Mouse (Mus musculus): ENCODE measurements around the gene Pink1. TPM values are rescaled to one million over a fixed set of nuclear protein-coding genes. Genes with fewer than 3 reads are reported as not detected.

The Pink1 gene
- polyA plus RNA-seq (2014; fragmentation: Nextera tagmentation; extraction: Ambion mirVana) = 26.5 and 29.3 TPM in 2 replicates

DNA sequence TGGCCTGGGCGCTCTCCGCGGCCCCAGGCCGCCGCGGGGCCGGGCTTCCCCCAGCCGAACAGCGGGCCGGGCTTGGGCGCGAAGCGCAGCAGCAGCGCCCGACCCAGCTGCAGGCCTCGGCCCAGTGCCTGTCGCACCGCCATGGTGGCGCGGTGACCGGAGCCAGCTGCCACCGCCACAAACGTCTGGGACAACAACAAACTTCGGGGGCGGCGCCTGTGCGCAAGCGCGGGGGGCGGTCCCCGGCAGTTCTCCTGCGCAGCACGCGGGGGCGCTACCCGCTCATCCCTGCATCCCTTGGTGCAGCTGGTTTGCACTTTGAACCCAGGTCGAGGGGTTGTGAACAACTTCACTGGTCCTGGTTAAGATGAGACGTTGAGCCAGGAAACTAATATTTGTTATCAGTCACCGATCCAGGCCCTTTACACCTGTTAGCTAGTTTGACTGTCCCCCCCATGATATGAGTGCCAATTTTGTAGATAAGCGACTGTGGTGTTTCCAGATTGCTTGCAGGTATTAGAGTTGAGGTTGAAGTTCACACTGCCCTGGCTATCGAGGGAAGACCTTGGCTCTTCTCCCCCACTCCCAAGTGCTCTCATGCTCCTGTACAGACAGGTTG is at the start of gene Pink1:
Gene Pink1 (minus strand): TSS at position 231 of the 619 bp plus-strand sequence.
- peak within 1 kb of the TSS; percentile 95 for H3K27ac ChIP-seq (ENCODE audit: low read depth, low read length)
- no peaks in the 10 kb centered on the region for H3K27me3 ChIP-seq (ENCODE audit: control insufficient read depth, insufficient read depth, low read length)
- H3K4me3 ChIP-seq (ENCODE audit: low read depth, low read length) = peak within 1 kb of the TSS; percentile 85
- ATAC-seq (ENCODE audit: insufficient read depth, low FRiP score, low TSS enrichment) (peak; percentile 75), DNase-seq (ENCODE audit: low spot score) (peak; percentile 91)
- H3K9me3 ChIP-seq (ENCODE audit: control insufficient read depth, low read length) = no peaks in the 10 kb centered on the region
- no peaks in the 10 kb centered on the region for H3K4me1 ChIP-seq (ENCODE audit: control insufficient read depth, insufficient read depth, low read length)
- peak within 1 kb of the TSS; percentile 75 for H3K4me2 ChIP-seq (ENCODE audit: low read depth)
- H3K36me3 ChIP-seq (ENCODE audit: control insufficient read depth, insufficient read depth, low read length) = no peaks in the 10 kb centered on the region
- H3K9ac ChIP-seq (ENCODE audit: low read length) = peak within 1 kb of the TSS; percentile 90
- 4% methylated on average over 41 of the region's 41 CpGs for WGBS

DNA sequence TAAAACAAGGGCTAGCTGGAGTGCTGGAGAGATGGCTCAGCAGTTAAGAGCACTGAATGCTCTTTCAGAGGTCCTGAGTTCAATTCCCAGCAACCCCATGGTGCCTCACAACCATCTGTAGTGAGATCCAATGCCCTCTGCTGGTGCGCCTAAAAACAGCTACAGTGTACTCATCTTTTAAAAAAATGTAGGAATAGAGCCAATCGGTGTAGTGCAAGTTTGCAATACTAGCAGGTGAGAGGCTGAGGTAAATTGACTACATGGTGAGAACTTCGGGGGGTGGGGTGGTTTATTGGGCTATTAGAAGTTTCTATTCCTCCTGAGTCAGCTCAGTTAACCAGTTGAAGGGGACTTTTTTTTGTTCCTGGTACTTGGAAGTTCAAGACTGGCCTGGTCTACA is 49.0 kb upstream of the Pink1 start:
- H3K9ac ChIP-seq (ENCODE audit: low read length) = no peak overlapping the region
- H3K4me1 ChIP-seq (ENCODE audit: control insufficient read depth, insufficient read depth, low read length) = peaks cover 7% of the 10 kb centered on the region
- ATAC-seq (ENCODE audit: insufficient read depth, low FRiP score, low TSS enrichment) (no peak), DNase-seq (ENCODE audit: low spot score) (no peak)
- no peaks in the 10 kb centered on the region for H3K36me3 ChIP-seq (ENCODE audit: control insufficient read depth, insufficient read depth, low read length)
- H3K27ac ChIP-seq (ENCODE audit: low read depth, low read length) = no peak overlapping the region
- H3K4me3 ChIP-seq (ENCODE audit: low read depth, low read length) = no peak overlapping the region
- H3K4me2 ChIP-seq (ENCODE audit: low read depth) = no peak overlapping the region
- no peaks in the 10 kb centered on the region for H3K27me3 ChIP-seq (ENCODE audit: control insufficient read depth, insufficient read depth, low read length)
- no peaks in the 10 kb centered on the region for H3K9me3 ChIP-seq (ENCODE audit: control insufficient read depth, low read length)
- 85% methylated on average over 3 of the region's 3 CpGs for WGBS

DNA sequence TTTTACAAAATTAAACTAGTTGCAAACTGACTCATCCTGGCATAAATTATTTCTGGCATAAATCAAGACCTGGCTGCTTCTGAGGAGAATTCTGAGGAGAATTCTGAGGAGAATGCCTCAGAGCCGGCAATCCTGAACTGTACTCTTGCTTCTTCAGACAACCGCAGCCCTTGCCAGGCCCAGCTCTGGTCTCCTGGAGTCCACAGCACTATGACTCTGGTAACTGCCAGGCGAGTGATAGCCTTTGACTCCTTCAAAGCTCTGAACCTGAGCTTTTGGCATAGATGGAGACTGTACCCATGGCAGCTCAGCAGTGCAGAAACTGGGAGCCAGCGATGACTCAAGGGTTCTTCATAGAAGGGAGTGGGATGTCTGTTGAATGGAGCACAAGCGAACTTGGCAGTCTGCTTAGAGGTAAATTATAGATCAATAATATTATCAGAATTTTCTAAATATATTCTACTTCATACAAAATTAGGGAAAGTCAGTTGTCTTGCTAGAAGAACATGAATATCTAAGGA is 44.9 kb upstream of the Pink1 start:
- Histone ChIP-seq H3K27me3 (ENCODE audit: control insufficient read depth, insufficient read depth, low read length) (peaks cover 5% of the 10 kb centered on the region), H3K4me2 (ENCODE audit: low read depth) (no peak overlapping the region), H3K9ac (ENCODE audit: low read length) (no peak overlapping the region), H3K27ac (ENCODE audit: low read depth, low read length) (no peak overlapping the region), H3K4me3 (ENCODE audit: low read depth, low read length) (no peak overlapping the region), H3K36me3 (ENCODE audit: control insufficient read depth, insufficient read depth, low read length) (no peaks in the 10 kb centered on the region), H3K4me1 (ENCODE audit: control insufficient read depth, insufficient read depth, low read length) (peaks cover 4% of the 10 kb centered on the region; the same call in 1 of the 2 replicates), H3K9me3 (ENCODE audit: control insufficient read depth, low read length) (no peaks in the 10 kb centered on the region)
- ATAC-seq (ENCODE audit: insufficient read depth, low FRiP score, low TSS enrichment) = no peak
- 88% methylated on average over 5 of the region's 5 CpGs for WGBS
- no peak for DNase-seq (ENCODE audit: low spot score)

DNA sequence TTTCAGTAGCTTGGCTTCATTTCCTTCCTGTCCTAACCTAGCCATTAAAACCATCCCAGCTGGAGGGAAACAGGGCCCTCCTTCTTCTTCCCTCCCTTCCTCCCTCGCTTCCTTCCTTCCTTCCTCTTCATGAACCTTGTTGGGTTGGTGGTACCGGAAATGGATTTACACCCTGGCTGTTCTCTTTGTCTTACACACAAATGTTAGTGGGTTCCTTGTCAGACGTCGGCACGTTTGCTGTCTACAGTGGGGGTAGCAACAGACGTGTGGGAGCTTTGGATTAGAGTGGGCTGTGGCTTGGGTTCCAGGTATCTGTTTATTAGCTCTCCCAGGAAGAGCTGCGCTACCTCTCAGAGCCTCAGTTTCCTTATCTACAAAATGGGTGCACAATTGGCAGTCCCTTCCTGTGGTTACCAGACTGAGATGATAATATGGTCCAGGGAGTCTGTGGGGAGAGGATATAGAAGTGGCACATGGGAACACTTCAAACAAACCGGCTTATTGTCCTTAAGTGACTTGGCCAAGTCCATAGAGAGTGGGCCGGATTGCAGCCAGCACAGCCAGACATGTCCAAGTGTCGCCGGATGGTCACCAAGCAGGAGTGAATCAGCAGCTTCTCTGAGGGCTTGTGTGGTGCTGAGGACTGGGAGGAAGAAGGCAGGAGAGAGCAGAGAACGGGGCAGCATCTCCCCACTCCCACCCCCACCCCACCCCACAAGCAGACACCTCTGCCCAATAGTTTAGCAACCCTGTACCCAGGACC is 42.6 kb upstream of the Pink1 start:
- WGBS = 86% methylated on average over 12 of the region's 12 CpGs
- H3K4me3 ChIP-seq (ENCODE audit: low read depth, low read length) = no peak overlapping the region

DNA sequence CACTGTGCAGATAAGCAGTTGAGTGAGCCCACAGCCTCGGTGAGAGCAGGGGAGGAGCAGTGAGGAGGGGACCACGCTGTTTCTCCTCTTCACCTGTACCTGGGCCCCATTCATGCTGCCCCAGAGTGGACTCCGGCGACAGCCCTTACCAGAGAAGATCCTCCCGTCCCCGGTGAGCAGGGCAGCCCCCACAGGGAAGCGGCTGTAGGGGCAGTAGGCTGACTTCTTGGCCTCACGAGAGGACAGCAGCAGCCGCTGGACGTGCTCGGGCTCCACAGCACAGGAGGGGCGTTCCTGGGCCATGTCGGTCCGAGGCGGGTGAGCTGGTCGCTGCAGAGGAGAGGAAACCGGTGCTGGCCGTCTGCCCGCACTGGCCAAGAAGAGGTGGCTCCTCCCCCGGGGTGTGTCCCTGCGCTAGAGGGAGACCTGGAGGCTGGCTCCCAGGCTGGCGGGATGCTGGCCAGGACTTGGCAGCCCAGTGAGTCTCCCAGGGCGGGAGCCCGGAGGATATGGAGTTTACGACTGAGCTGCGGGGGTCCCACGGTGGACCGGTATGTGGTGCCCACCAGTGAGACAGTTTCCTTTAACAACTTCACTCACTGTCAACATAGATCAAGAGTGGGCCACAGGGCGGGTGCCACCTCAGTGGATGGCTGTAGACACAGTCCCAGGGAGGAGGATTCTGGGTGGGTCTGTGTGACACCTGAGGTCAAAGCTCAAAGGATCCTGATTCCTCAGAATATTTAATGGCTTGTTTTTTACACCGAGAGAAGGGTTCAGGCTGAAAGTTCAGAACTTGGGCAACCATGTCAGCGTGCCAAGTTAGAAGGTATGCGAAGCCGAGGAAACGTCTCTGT is 41.8 kb upstream of the Pink1 start, which contains the start of gene Cda:
Gene Cda (minus strand): TSS at position 352 of the 857 bp plus-strand sequence.
- Histone ChIP-seq H3K4me2 (ENCODE audit: low read depth) (peak within 1 kb of the TSS; percentile 42), H3K9me3 (ENCODE audit: control insufficient read depth, low read length) (no peaks in the 10 kb centered on the region), H3K9ac (ENCODE audit: low read length) (peak within 1 kb of the TSS; percentile 30), H3K36me3 (ENCODE audit: control insufficient read depth, insufficient read depth, low read length) (no peaks in the 10 kb centered on the region), H3K4me1 (ENCODE audit: control insufficient read depth, insufficient read depth, low read length) (peaks cover 4% of the 10 kb centered on the region; the same call in 1 of the 2 replicates), H3K27me3 (ENCODE audit: control insufficient read depth, insufficient read depth, low read length) (peaks cover 5% of the 10 kb centered on the region), H3K4me3 (ENCODE audit: low read depth, low read length) (peak within 1 kb of the TSS; percentile 18), H3K27ac (ENCODE audit: low read depth, low read length) (no peak within 1 kb of the TSS)
- DNase-seq (ENCODE audit: low spot score) = peak; percentile 61
- no peak for ATAC-seq (ENCODE audit: insufficient read depth, low FRiP score, low TSS enrichment)
- 13% methylated on average over 34 of the region's 34 CpGs for WGBS

More for the DNA sequence above, 42.6 kb upstream of the Pink1 start:
- no peak overlapping the region for H3K4me2 ChIP-seq (ENCODE audit: low read depth)
- H3K4me1 ChIP-seq (ENCODE audit: control insufficient read depth, insufficient read depth, low read length) = peaks cover 4% of the 10 kb centered on the region; the same call in 1 of the 2 replicates
- H3K36me3 ChIP-seq (ENCODE audit: control insufficient read depth, insufficient read depth, low read length) = no peaks in the 10 kb centered on the region
- no peak overlapping the region for H3K9ac ChIP-seq (ENCODE audit: low read length)
- no peaks in the 10 kb centered on the region for H3K9me3 ChIP-seq (ENCODE audit: control insufficient read depth, low read length)
- H3K27me3 ChIP-seq (ENCODE audit: control insufficient read depth, insufficient read depth, low read length) = peaks cover 5% of the 10 kb centered on the region
- no peak for DNase-seq (ENCODE audit: low spot score)
- H3K27ac ChIP-seq (ENCODE audit: low read depth, low read length) = no peak overlapping the region
- no peak for ATAC-seq (ENCODE audit: insufficient read depth, low FRiP score, low TSS enrichment)

DNA sequence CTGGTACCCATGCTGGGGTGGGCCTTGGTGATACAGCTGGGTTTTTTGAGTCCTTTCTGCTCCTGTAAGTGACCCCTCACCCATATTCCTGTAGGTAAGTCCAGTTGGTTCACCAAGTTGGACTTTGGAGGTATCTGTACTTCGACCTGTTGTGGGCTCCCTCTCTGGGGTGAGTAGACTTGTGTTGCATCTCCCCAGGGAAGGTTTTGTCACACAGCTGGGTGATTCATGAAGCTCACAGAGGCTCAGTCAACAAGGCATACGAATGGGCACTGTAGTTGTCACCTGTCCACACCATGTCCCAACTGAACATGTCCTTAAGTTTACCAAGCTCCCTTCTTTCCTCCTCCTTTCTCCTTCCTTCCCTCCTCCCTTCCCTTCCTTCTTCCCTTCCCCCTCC is 40.5 kb upstream of the Pink1 start:
- ATAC-seq (ENCODE audit: insufficient read depth, low FRiP score, low TSS enrichment) (no peak), DNase-seq (ENCODE audit: low spot score) (no peak)
- no peak overlapping the region for H3K4me2 ChIP-seq (ENCODE audit: low read depth)
- 69% methylated on average over 2 of the region's 2 CpGs for WGBS
- H3K36me3 ChIP-seq (ENCODE audit: control insufficient read depth, insufficient read depth, low read length) = no peaks in the 10 kb centered on the region
- H3K27ac ChIP-seq (ENCODE audit: low read depth, low read length) = no peak overlapping the region
- H3K4me1 ChIP-seq (ENCODE audit: control insufficient read depth, insufficient read depth, low read length) = peaks cover 4% of the 10 kb centered on the region; the same call in 1 of the 2 replicates
- no peak overlapping the region for H3K4me3 ChIP-seq (ENCODE audit: low read depth, low read length)
- H3K9me3 ChIP-seq (ENCODE audit: control insufficient read depth, low read length) = no peaks in the 10 kb centered on the region
- H3K9ac ChIP-seq (ENCODE audit: low read length) = no peak overlapping the region
- peaks cover 5% of the 10 kb centered on the region for H3K27me3 ChIP-seq (ENCODE audit: control insufficient read depth, insufficient read depth, low read length)

DNA sequence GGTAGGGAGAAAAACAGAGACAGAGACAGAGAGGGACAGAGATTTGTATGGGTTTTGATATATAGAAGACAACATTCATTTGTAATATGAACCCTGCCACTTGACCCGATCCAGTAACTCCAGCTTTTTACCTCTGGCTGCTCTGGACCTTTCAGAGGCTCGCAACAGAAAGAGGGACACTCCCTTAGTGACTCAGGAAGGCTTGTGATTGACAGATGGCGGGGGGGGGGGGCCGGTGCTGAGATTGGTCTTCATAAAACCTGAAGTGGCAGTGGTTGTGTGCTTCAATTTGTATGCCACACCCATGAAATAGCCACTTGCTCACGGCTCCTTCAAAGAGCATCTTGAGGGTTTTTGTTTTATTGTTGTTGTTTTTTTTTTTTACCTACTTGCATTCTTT is 37.4 kb upstream of the Pink1 start:
- no peak overlapping the region for H3K27ac ChIP-seq (ENCODE audit: low read depth, low read length)
- H3K4me2 ChIP-seq (ENCODE audit: low read depth) = no peak overlapping the region
- no peaks in the 10 kb centered on the region for H3K36me3 ChIP-seq (ENCODE audit: control insufficient read depth, insufficient read depth, low read length)
- H3K4me1 ChIP-seq (ENCODE audit: control insufficient read depth, insufficient read depth, low read length) = peaks cover 4% of the 10 kb centered on the region; the same call in 1 of the 2 replicates
- peaks cover 5% of the 10 kb centered on the region for H3K27me3 ChIP-seq (ENCODE audit: control insufficient read depth, insufficient read depth, low read length)
- no peak for ATAC-seq (ENCODE audit: insufficient read depth, low FRiP score, low TSS enrichment)
- H3K9ac ChIP-seq (ENCODE audit: low read length) = no peak overlapping the region
- no peaks in the 10 kb centered on the region for H3K9me3 ChIP-seq (ENCODE audit: control insufficient read depth, low read length)
- 63% methylated on average over 5 of the region's 5 CpGs for WGBS
- DNase-seq (ENCODE audit: low spot score) = no peak
- no peak overlapping the region for H3K4me3 ChIP-seq (ENCODE audit: low read depth, low read length)

DNA sequence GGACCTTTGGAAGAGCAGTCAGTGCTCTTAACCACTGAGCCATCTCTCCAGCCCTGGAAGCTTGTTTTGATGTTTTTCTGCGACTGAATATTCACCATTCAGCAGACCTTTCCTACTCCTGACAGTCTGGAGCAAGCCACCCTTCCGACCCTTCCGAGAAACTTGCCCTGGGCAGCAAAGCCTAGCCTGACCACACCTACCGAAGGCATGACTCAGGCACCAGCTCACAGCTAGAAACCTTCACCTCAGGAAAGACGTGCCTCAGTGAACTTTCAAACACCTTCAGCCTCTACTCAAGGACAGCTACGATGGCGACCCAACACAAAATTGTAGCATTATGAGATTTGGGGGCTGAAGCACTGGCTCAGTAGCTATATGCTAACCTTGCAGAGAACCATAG is 36.8 kb upstream of the Pink1 start:
- 90% methylated on average over 7 of the region's 7 CpGs for WGBS
- Histone ChIP-seq H3K4me3 (ENCODE audit: low read depth, low read length) (no peak overlapping the region), H3K27ac (ENCODE audit: low read depth, low read length) (no peak overlapping the region), H3K4me1 (ENCODE audit: control insufficient read depth, insufficient read depth, low read length) (peaks cover under 1% of the 10 kb centered on the region; the same call in 1 of the 2 replicates), H3K36me3 (ENCODE audit: control insufficient read depth, insufficient read depth, low read length) (no peaks in the 10 kb centered on the region), H3K9me3 (ENCODE audit: control insufficient read depth, low read length) (no peaks in the 10 kb centered on the region), H3K27me3 (ENCODE audit: control insufficient read depth, insufficient read depth, low read length) (peaks cover under 1% of the 10 kb centered on the region; the same call in 1 of the 2 replicates), H3K9ac (ENCODE audit: low read length) (no peak overlapping the region), H3K4me2 (ENCODE audit: low read depth) (no peak overlapping the region)
- DNase-seq (ENCODE audit: low spot score) = no peak
- ATAC-seq (ENCODE audit: insufficient read depth, low FRiP score, low TSS enrichment) = no peak

Data from neural tube, embryonic 11.5 days (tissue).